Mouse (Mus musculus) MEL (cell line): ENCODE data around the gene Slc44a4. TPM values are rescaled to one million over a fixed set of nuclear protein-coding genes. Genes with fewer than 3 reads are reported as not detected.

Experiments used
- DNase-seq: peaks from one replicate; pipeline ENCODE4 v3.0.0; 2011; ENCODE audit warnings: low read depth, low spot score
- H3K27ac ChIP-seq: 2 replicates; pipeline ENCODE4 v1.5.1; 2012; ENCODE audit warnings: low read depth, mild to moderate bottlenecking, control low read depth, low read length, moderate library complexity; ENCODE audit not compliant: control insufficient read depth
- H3K27me3 ChIP-seq, 2 experiments: fragments of 150-350 bp in 1 of 2; sonication (generic) in 1 of 2; 2 replicates each; pipeline ENCODE4 v1.6.1; 2012; ENCODE audit warnings: low read length in 2 of 2, mild to moderate bottlenecking in 2 of 2, improper control_type of control experiment in 1 of 2, moderate library complexity in 1 of 2; ENCODE audit not compliant: insufficient read depth in 2 of 2, control insufficient read depth in 1 of 2
- H3K36me3 ChIP-seq, 2 experiments: 2 replicates each; pipeline ENCODE4 v1.6.1; 2012 to 2014; ENCODE audit warnings: low read length in 2 of 2, improper control_type of control experiment in 1 of 2, inconsistent platforms in 1 of 2, mild to moderate bottlenecking in 1 of 2; ENCODE audit not compliant: insufficient read depth in 2 of 2, control insufficient read depth in 1 of 2
- H3K4me1 ChIP-seq, 2 experiments: fragments of 150-350 bp in 1 of 2; sonication (generic) in 1 of 2; 2 replicates each; pipeline ENCODE4 v1.6.1; 2012; ENCODE audit warnings: low read length in 2 of 2, improper control_type of control experiment in 1 of 2, mild to moderate bottlenecking in 1 of 2; ENCODE audit not compliant: insufficient read depth in 2 of 2, control insufficient read depth in 1 of 2
- H3K4me3 ChIP-seq, 2 experiments: fragments of 150-350 bp in 1 of 2; sonication (generic) in 1 of 2; 2 replicates each; pipeline ENCODE4 v1.5.1; 2012; ENCODE audit warnings: low read depth in 2 of 2, low read length in 2 of 2, mild to moderate bottlenecking in 2 of 2, moderate library complexity in 2 of 2, control low read depth in 1 of 2, improper control_type of control experiment in 1 of 2; ENCODE audit not compliant: control insufficient read depth in 1 of 2, insufficient read depth in 1 of 2
- H3K79me2 ChIP-seq: 2 replicates; pipeline ENCODE4 v1.6.1; 2012; ENCODE audit warnings: mild to moderate bottlenecking, low read length, moderate library complexity; ENCODE audit not compliant: control insufficient read depth, poor library complexity, insufficient read depth
- H3K9ac ChIP-seq: 2 replicates; pipeline ENCODE4 v1.6.1; 2012; ENCODE audit warnings: low read depth, mild to moderate bottlenecking, control low read depth, low read length, moderate library complexity; ENCODE audit not compliant: control insufficient read depth, poor library complexity, severe bottlenecking
- H3K9me3 ChIP-seq: fragments of 150-350 bp; sonication (generic); replicated peaks from 2 replicates; pipeline ENCODE4 v1.6.1; 2012; ENCODE audit warnings: mild to moderate bottlenecking, low read length, improper control_type of control experiment, moderate library complexity; ENCODE audit not compliant: insufficient read depth
- CHD2 ChIP-seq: IDR thresholded peaks from 2 replicates; pipeline ENCODE4 v1.6.1; 2011; ENCODE audit warnings: low read length, improper control_type of control experiment
- CTCF ChIP-seq, 3 experiments: IDR thresholded peaks in 2 of 3; conservative IDR thresholded peaks in 1 of 3; 2 replicates each; pipeline ENCODE4 v1.5.1; 2011 to 2012; ENCODE audit warnings: low read length in 3 of 3, low read depth in 2 of 3, mild to moderate bottlenecking in 2 of 3, improper control_type of control experiment in 1 of 3, inconsistent platforms in 1 of 3, mixed read lengths in 1 of 3, moderate library complexity in 1 of 3; ENCODE audit not compliant: control insufficient read depth in 1 of 3, insufficient read depth in 1 of 3, poor library complexity in 1 of 3, severe bottlenecking in 1 of 3
- EP300 ChIP-seq, 2 experiments: IDR thresholded peaks; 2 replicates each; pipeline ENCODE4 v1.6.1; 2011; ENCODE audit warnings: improper control_type of control experiment in 2 of 2, low read length in 2 of 2, low read depth in 1 of 2, mild to moderate bottlenecking in 1 of 2
- GABPA ChIP-seq: IDR thresholded peaks from 2 replicates; pipeline ENCODE4 v1.6.1; 2012; ENCODE audit warnings: low read depth, mild to moderate bottlenecking, inconsistent platforms, low read length, improper control_type of control experiment, moderate library complexity
- HCFC1 ChIP-seq: IDR thresholded peaks from 2 replicates; pipeline ENCODE4 v1.6.1; 2012; ENCODE audit warnings: low read depth, mild to moderate bottlenecking, inconsistent platforms, low read length, improper control_type of control experiment, moderate library complexity
- KAT2A ChIP-seq: conservative IDR thresholded peaks from 2 replicates; pipeline ENCODE4 v1.6.1; 2012; ENCODE audit warnings: low read depth, low read length, improper control_type of control experiment, inconsistent platforms
- MAZ ChIP-seq: IDR thresholded peaks from 2 replicates; pipeline ENCODE4 v1.6.1; 2012; ENCODE audit warnings: low read depth, mild to moderate bottlenecking, inconsistent platforms, low read length, improper control_type of control experiment
- MXI1 ChIP-seq: IDR thresholded peaks from 2 replicates; pipeline ENCODE4 v1.6.1; 2011; ENCODE audit warnings: mild to moderate bottlenecking, low read depth, low read length, improper control_type of control experiment
- POLR2A ChIP-seq, 2 experiments: IDR thresholded peaks; 2 replicates each; pipeline ENCODE4 v1.6.1; 2011 to 2012; ENCODE audit warnings: low read length in 2 of 2, mild to moderate bottlenecking in 2 of 2, control low read depth in 1 of 2, improper control_type of control experiment in 1 of 2, low read depth in 1 of 2, moderate library complexity in 1 of 2; ENCODE audit not compliant: control insufficient read depth in 1 of 2, insufficient read depth in 1 of 2, poor library complexity in 1 of 2
- POLR2AphosphoS2 ChIP-seq: IDR thresholded peaks from 2 replicates; pipeline ENCODE4 v1.6.1; 2011; ENCODE audit warnings: low read length, improper control_type of control experiment
- RCOR1 ChIP-seq: IDR thresholded peaks from 2 replicates; pipeline ENCODE4 v1.6.1; 2012; ENCODE audit warnings: low read depth, mild to moderate bottlenecking, inconsistent platforms, low read length, improper control_type of control experiment
- TAL1 ChIP-seq: IDR thresholded peaks from 2 replicates; pipeline ENCODE4 v1.6.1; 2012; ENCODE audit warnings: mild to moderate bottlenecking, inconsistent platforms, low read length, moderate library complexity, mixed read lengths
- TCF12 ChIP-seq: IDR thresholded peaks from 2 replicates; pipeline ENCODE4 v1.6.1; 2014; ENCODE audit warnings: low read depth, mild to moderate bottlenecking, inconsistent platforms, low read length, improper control_type of control experiment, moderate library complexity
- USF2 ChIP-seq, 2 experiments: IDR thresholded peaks; 2 replicates each; pipeline ENCODE4 v1.6.1; 2011 to 2012; ENCODE audit warnings: improper control_type of control experiment in 2 of 2, low read length in 2 of 2, borderline replicate concordance in 1 of 2, inconsistent platforms in 1 of 2, low read depth in 1 of 2, mild to moderate bottlenecking in 1 of 2; ENCODE audit not compliant: insufficient read depth in 1 of 2
- ZNF384 ChIP-seq: IDR thresholded peaks from 2 replicates; pipeline ENCODE4 v1.6.1; 2012; ENCODE audit warnings: low read depth, mild to moderate bottlenecking, inconsistent platforms, low read length, improper control_type of control experiment
- polyA plus RNA-seq, 2 experiments: library from polyadenylated mRNA; stranded (reverse) in 1 of 2; unstranded in 1 of 2; fragments of >175 nt in 1 of 2; fragments of >200 nt in 1 of 2; gene quantifications; 2 replicates each; pipeline versions ENCODE4 v1.2.1 to v1.2.4; 2012; ENCODE audit warnings: low replicate concordance in 2 of 2, low read depth in 1 of 2; ENCODE audit not compliant: insufficient read length in 2 of 2, insufficient read depth in 1 of 2, missing spikeins in 1 of 2
- total RNA-seq: library from RNA; depleted of rRNA; stranded (reverse); fragments of 300-350 nt; gene quantifications from 2 replicates; pipeline ENCODE4 v1.2.3, GENCODE M21; 2012

Slc44a4 gene
- total and polyA plus RNA-seq, 3 experiments, result 0.06 to 0.12 TPM; not detected in 1

DNA sequence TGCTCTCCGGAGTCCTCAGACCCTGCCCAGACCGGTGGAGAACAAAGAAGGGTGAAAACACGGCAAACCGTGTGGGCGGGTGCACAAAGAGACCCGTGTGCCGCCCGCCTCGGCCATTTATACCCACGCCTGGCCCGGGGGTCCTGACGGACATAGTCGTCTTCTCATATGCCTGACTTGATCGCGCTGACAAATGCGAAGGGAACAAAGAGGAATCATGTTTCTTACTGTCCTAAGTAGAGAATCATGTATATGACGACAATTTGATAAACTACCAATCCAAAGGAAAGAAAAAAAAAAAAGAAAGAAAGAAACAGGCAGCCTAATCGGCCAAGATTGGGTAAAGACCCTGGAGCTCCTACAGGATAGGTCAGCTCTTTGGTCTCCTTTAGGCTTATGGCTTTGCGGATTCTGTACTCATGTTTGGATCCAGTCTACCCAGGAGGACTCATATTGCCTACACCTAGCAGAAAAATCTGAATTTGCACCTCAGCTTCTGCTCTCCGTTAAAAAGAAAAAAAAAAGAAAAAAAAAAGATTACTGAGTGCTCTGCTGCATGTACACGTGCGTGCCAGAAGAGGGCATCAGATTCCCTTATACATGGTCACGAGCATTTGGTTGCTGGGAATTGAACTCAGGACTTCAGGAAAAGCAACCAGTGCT lies 38.2 kb downstream of the Slc44a4 start (continued):
- TF ChIP-seq KAT2A, result peak; percentile 54
- TF ChIP-seq CHD2, result no peak
- no peak for TF ChIP-seq RCOR1

DNA sequence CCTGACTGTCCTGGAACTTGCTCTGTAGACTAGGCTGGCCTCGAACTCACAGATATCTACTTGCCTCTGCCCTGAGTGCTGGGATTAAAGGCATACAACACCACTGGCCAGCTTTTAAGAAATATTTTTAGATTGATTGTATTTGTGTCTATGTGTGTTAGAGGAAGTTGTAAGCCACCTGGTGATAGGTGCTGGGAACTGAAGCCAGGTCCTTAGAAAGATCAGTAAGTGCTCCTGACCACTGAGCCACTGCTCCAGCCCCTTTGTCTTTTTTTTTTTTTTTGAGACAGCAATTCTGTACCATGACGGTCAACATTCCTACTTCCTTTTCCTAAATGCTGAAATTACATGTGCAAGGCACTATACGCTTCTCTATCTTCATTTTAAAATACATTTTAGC lies 39.0 kb downstream of the Slc44a4 start:
- peaks cover 0 to 11% of the 10 kb centered on the region in 2 experiments; a peak in 3 of 4 replicates for H3K36me3 ChIP-seq
- H3K9ac ChIP-seq, result peak overlapping the region; percentile 100
- H3K79me2 ChIP-seq, result peaks cover 22% of the 10 kb centered on the region
- H3K9me3 ChIP-seq, result no peaks in the 10 kb centered on the region
- H3K4me1 ChIP-seq, result peaks cover 0 to 3% of the 10 kb centered on the region in 2 experiments; a peak in 1 of 4 replicates
- peak; percentile 64 for DNase-seq
- H3K27ac ChIP-seq, result peak overlapping the region; percentile 90
- no peaks in the 10 kb centered on the region for H3K27me3 ChIP-seq
- TF ChIP-seq CTCF (IDR thresholded peaks at IDR 0.05 in 2 of 3, conservative IDR thresholded peaks at IDR 0.05 in 1 of 3; ENCODE audit: control insufficient read depth in 1 of 3, insufficient read depth in 1 of 3, low read depth in 2 of 3, low read length in 3 of 3, poor library complexity in 1 of 3, severe bottlenecking in 1 of 3) (peak in 1 of 3 experiments; percentile 1; a peak in 1 of 6 replicates), EP300 (IDR thresholded peaks at IDR 0.05; ENCODE audit: low read depth in 1 of 2, low read length in 2 of 2) (no peak), ZNF384 (peak; percentile 63; the same call in 1 of the 2 replicates), POLR2AphosphoS2 (no peak)
- H3K4me3 ChIP-seq, result peak overlapping the region; percentile 64 to 99

DNA sequence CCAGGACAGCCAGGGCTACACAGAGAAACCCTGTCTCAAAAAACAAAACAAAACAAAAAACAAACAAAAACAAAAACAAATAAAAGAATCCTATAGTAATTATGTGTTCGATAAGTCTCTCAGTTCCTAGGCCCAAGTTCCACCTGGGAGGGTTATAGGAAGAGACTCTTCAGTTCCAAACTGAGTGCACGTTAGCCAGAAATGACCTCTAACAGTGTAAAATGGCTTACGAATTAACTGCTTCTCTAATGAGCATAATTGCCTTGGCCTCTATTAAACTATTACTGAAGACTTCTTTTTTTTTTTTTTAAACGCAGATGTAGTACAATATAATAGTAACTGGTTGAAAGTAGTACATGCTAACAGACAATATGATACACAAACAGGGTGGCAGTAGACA lies 39.6 kb downstream of the Slc44a4 start:
- Histone ChIP-seq H3K79me2 (peaks cover 22% of the 10 kb centered on the region), H3K9ac (no peak overlapping the region), H3K9me3 (no peaks in the 10 kb centered on the region), H3K36me3 (peaks cover 0 to 11% of the 10 kb centered on the region in 2 experiments; a peak in 3 of 4 replicates), H3K4me1 (peaks cover 0 to 3% of the 10 kb centered on the region in 2 experiments; a peak in 1 of 4 replicates), H3K4me3 (no peak overlapping the region), H3K27me3 (no peaks in the 10 kb centered on the region), H3K27ac (no peak overlapping the region)
- no peak for TF ChIP-seq USF2 (IDR thresholded peaks at IDR 0.05; ENCODE audit: borderline replicate concordance in 1 of 2, insufficient read depth in 1 of 2, low read depth in 1 of 2, low read length in 2 of 2)
- no peak for TF ChIP-seq TAL1
- no peak for TF ChIP-seq MAZ
- TF ChIP-seq MXI1, result no peak
- TF ChIP-seq TCF12, result no peak
- TF ChIP-seq GABPA, result no peak
- no peak for TF ChIP-seq POLR2A (IDR thresholded peaks at IDR 0.05; ENCODE audit: control insufficient read depth in 1 of 2, insufficient read depth in 1 of 2, low read depth in 1 of 2, low read length in 2 of 2, poor library complexity in 1 of 2)
- TF ChIP-seq HCFC1, result no peak
- DNase-seq, result no peak
